Mouse (Mus musculus) forelimb bud, embryonic 11.5 days (tissue): ENCODE results near the gene Map4k5.

Experiments
- DNase-seq: peaks from one replicate; pipeline ENCODE4 v3.0.0-alpha.2; 2012; ENCODE audit warnings: low read depth, low spot score

Gene Map4k5

DNA sequence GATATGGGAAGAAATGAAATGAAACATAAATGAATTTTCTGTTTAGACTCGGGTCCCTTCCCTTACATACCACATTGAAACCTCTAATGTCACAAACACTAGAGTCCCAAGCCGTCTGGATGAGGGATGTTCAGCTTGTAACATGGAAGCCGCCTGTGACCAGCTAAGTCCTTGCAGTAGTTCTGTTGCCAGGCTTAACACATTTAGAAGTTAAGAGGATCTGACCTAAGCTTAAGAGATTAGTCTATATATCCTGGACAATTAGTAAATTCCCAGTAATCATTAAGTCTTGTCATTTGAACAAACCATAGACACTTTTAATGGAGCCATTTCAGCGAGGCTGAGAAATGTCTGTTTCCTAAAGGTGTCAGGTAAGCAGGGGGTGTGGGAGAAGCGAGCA is 137.0 kb downstream of the Map4k5 start:
- no peak for DNase-seq

DNA sequence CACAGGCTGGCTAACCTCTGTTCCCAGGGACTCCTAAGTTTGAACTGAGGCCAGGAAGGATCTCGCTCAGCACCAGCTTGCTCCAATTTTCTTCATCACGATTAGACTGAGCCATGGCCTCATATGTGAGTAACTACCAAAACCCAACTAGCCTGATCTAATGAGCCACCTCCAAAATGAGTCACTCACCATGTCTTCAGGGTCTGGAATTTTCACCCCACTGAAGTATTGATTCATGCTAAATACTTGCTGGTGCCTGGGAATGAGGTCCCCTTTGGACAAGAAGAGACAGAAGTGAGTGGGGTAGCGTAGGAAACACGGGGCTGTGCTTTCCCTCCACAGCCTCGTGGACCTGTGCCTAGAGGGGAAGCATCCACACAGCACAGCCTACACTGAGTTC is 139.1 kb downstream of the Map4k5 start:
- no peak for DNase-seq
